Mouse (Mus musculus) erythroblast, embryonic 14.5 days (primary cell): ENCODE data around the gene Aars2.

Experiments
- GATA1 ChIP-seq: IDR thresholded peaks from 2 replicates; pipeline ENCODE4 v1.6.1; 2012; ENCODE audit warnings: low read length, inconsistent platforms, mixed read lengths
- TAL1 ChIP-seq: IDR thresholded peaks from 3 replicates; pipeline ENCODE4 v1.6.1; 2012; ENCODE audit warnings: low read length, inconsistent platforms, mixed read lengths

DNA sequence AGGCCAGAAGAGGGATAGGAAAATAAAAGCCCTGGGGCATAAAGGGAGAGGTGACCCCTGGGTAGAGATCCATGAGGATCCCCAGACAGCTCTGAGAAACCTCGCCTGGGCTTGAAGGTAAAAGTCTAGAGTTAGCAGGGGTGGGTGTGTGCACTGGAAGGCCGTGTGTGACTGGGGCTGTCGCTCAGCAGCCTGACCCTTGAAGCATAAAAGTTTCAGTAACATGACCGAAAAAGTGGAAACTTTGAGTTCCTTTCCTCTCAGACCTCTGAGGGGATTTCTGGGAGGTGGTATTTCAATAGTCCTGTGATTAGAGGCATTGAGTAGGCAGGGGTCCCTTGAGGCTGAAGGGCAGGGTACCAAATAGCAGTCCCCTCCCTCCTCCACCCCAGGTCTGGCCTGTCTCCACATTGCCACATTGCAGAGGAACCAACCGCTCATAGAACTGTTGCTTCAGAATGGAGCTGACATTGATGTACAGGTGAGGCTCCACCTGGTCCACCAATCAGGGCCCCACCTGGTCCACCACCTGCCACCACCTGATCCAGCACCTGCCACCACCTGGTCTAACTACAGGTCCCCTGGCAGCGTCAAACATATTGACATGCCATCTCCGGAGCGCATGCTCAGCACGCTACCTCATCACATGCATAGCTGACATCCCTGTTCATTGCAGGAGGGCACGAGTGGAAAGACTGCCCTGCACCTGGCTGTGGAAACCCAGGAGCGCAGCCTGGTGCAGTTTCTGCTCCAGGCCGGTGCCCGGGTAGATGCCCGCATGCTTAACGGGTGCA, 53.3 kb downstream of the Aars2 start:
- TF ChIP-seq GATA1: no peak
- TF ChIP-seq TAL1: no peak
